Mouse (Mus musculus): Measurements from ENCODE around the gene Scgb1c1. TPM values are rescaled to one million over a fixed set of nuclear protein-coding genes. Genes with fewer than 3 reads are reported as not detected.
A peak's percentile ranks its signal among the peaks of the same experiment; 100 is the strongest.

Scgb1c1 gene
- polyA plus RNA-seq, 1 experiment from 2014 or later: not detected

DNA sequence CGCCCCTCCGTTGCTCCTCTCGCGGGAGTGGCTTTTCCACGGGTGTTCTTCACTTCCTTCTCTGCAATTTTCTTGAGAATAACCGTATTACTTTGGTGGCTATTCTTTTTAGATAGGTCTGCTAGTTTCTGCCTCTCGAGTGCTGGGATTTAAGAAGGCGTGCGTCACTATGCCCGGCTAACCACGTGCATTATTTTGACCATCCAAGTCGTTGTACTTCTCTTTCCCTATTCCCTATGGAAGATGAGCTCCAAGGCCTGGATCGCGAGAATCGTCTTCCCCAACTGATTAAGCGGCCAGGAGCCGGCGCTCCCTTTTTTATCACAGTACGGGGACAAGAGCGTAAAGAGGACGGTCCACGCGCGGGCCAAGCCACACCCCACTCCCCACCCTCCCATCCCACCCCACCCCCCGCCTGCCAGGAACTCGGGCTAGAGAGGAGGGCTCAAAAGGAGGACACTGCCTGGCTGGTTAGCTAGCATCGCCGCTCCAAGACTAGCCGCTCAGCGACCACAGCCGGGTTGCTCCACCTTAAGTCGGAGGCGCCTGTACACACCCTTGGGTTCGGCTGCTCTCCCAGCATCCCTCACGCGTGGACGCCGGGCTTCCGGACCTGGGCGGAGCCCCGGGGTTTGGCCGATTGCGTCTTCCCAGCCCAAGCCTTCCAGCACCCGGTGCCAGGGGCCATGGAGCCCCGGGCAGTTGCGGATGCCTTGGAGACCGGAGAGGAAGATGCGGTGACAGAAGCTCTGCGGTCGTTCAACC lies 11.6 kb downstream of the Scgb1c1 start, which contains the start of gene Ric8a:
Gene Ric8a, plus strand, starts transcription at position 173 of the 765 bp plus-strand sequence.
- H3K36me3 ChIP-seq (ENCODE audit: insufficient read depth, low read length): peaks cover 36% of the 10 kb centered on the region
- DNase-seq (ENCODE audit: low spot score) (peak; percentile 89), ATAC-seq (replicated peaks; ENCODE audit: low FRiP score, low read depth) (peak; percentile 74)
- peak within 1 kb of the TSS; percentile 97 for H3K4me2 ChIP-seq (ENCODE audit: low read length)
- H3K27ac ChIP-seq: peak within 1 kb of the TSS; percentile 94
- TF ChIP-seq CTCF (IDR thresholded peaks at IDR 0.05; ENCODE audit: low read depth): no peak
- H3K4me1 ChIP-seq (replicated peaks; ENCODE audit: insufficient read depth, low read length): peaks cover 18% of the 10 kb centered on the region; the same call in 1 of the 2 replicates
- peak within 1 kb of the TSS; percentile 90 for H3K9ac ChIP-seq (ENCODE audit: low read depth, low read length)
- H3K27me3 ChIP-seq (ENCODE audit: insufficient read depth, low read length): no peaks in the 10 kb centered on the region
- under 1% methylated on average over 50 of the region's 50 CpGs for WGBS
- no peaks in the 10 kb centered on the region for H3K9me3 ChIP-seq (replicated peaks; ENCODE audit: low read length)
- peak within 1 kb of the TSS; percentile 81 for H3K4me3 ChIP-seq (replicated peaks; ENCODE audit: low read depth, low read length)

- 30% methylated on average over 40 of the region's 40 CpGs for WGBS
- peaks cover 34% of the 10 kb centered on the region for H3K36me3 ChIP-seq (ENCODE audit: insufficient read depth, low read length)
Measured at GRCm38 (mm10) chr7:140857550-140858505, 12.5 kb downstream of the Scgb1c1 start, which contains the start of gene Bet1l. TSS of gene Bet1l (minus strand) at chr7:140857577.

GRCm38 (mm10) chr7:140858746-140859145 lies 13.4 kb downstream of the Scgb1c1 start:
- no peak for ATAC-seq (replicated peaks; ENCODE audit: low FRiP score, low read depth)
- Histone ChIP-seq H3K27me3 (ENCODE audit: insufficient read depth, low read length) (no peaks in the 10 kb centered on the region), H3K27ac (no peak overlapping the region), H3K4me2 (ENCODE audit: low read length) (peak overlapping the region; percentile 97), H3K4me1 (replicated peaks; ENCODE audit: insufficient read depth, low read length) (peaks cover 18% of the 10 kb centered on the region; the same call in 1 of the 2 replicates), H3K9ac (ENCODE audit: low read depth, low read length) (peak overlapping the region; percentile 90), H3K9me3 (replicated peaks; ENCODE audit: low read length) (no peaks in the 10 kb centered on the region), H3K36me3 (ENCODE audit: insufficient read depth, low read length) (peaks cover 34% of the 10 kb centered on the region), H3K4me3 (replicated peaks; ENCODE audit: low read depth, low read length) (no peak overlapping the region)
- DNase-seq (ENCODE audit: low spot score): no peak
- TF ChIP-seq CTCF (IDR thresholded peaks at IDR 0.05; ENCODE audit: low read depth): no peak
- 95% methylated on average over 8 of the region's 8 CpGs for WGBS

More at GRCm38 (mm10) chr7:140857550-140858505, 12.5 kb downstream of the Scgb1c1 start, which contains the start of gene Bet1l:
- H3K27me3 ChIP-seq (ENCODE audit: insufficient read depth, low read length): no peaks in the 10 kb centered on the region
- peaks cover 18% of the 10 kb centered on the region; the same call in 1 of the 2 replicates for H3K4me1 ChIP-seq (replicated peaks; ENCODE audit: insufficient read depth, low read length)
- peak; percentile 26 for DNase-seq (ENCODE audit: low spot score)
- peak; percentile 19 for ATAC-seq (replicated peaks; ENCODE audit: low FRiP score, low read depth)
- H3K4me3 ChIP-seq (replicated peaks; ENCODE audit: low read depth, low read length): peak within 1 kb of the TSS; percentile 81
- H3K4me2 ChIP-seq (ENCODE audit: low read length): peak within 1 kb of the TSS; percentile 97
- H3K9me3 ChIP-seq (replicated peaks; ENCODE audit: low read length): no peaks in the 10 kb centered on the region
- TF ChIP-seq CTCF (IDR thresholded peaks at IDR 0.05; ENCODE audit: low read depth): no peak
- peak within 1 kb of the TSS; percentile 94 for H3K27ac ChIP-seq
- H3K9ac ChIP-seq (ENCODE audit: low read depth, low read length): peak within 1 kb of the TSS; percentile 90

GRCm38 (mm10) chr7:140859997-140860396 lies 14.7 kb downstream of the Scgb1c1 start:
- Histone ChIP-seq H3K9ac (ENCODE audit: low read depth, low read length) (no peak overlapping the region), H3K4me1 (replicated peaks; ENCODE audit: insufficient read depth, low read length) (peaks cover 17% of the 10 kb centered on the region; the same call in 1 of the 2 replicates), H3K4me2 (ENCODE audit: low read length) (no peak overlapping the region), H3K9me3 (replicated peaks; ENCODE audit: low read length) (no peaks in the 10 kb centered on the region), H3K4me3 (replicated peaks; ENCODE audit: low read depth, low read length) (no peak overlapping the region), H3K27ac (no peak overlapping the region), H3K36me3 (ENCODE audit: insufficient read depth, low read length) (peaks cover 42% of the 10 kb centered on the region), H3K27me3 (ENCODE audit: insufficient read depth, low read length) (no peaks in the 10 kb centered on the region)
- no peak for DNase-seq (ENCODE audit: low spot score)
- no peak for TF ChIP-seq CTCF (IDR thresholded peaks at IDR 0.05; ENCODE audit: low read depth)
- 76% methylated on average over 6 of the region's 6 CpGs for WGBS
- no peak for ATAC-seq (replicated peaks; ENCODE audit: low FRiP score, low read depth)

- ATAC-seq (replicated peaks; ENCODE audit: low FRiP score, low read depth) (no peak), DNase-seq (ENCODE audit: low spot score) (no peak)
- no peak overlapping the region for H3K9ac ChIP-seq (ENCODE audit: low read depth, low read length)
- peaks cover 10% of the 10 kb centered on the region; the same call in 1 of the 2 replicates for H3K4me1 ChIP-seq (replicated peaks; ENCODE audit: insufficient read depth, low read length)
- no peak overlapping the region for H3K4me3 ChIP-seq (replicated peaks; ENCODE audit: low read depth, low read length)
- H3K9me3 ChIP-seq (replicated peaks; ENCODE audit: low read length): no peaks in the 10 kb centered on the region
- no peak overlapping the region for H3K4me2 ChIP-seq (ENCODE audit: low read length)
- no peaks in the 10 kb centered on the region for H3K27me3 ChIP-seq (ENCODE audit: insufficient read depth, low read length)
- 89% methylated on average over 5 of the region's 5 CpGs for WGBS
- peaks cover 42% of the 10 kb centered on the region for H3K36me3 ChIP-seq (ENCODE audit: insufficient read depth, low read length)
- H3K27ac ChIP-seq: no peak overlapping the region
- TF ChIP-seq CTCF (IDR thresholded peaks at IDR 0.05; ENCODE audit: low read depth): no peak
Measured at GRCm38 (mm10) chr7:140860728-140861127, 15.4 kb downstream of the Scgb1c1 start.

GRCm38 (mm10) chr7:140864761-140865160 lies 19.4 kb downstream of the Scgb1c1 start:
- no peak for ATAC-seq (replicated peaks; ENCODE audit: low FRiP score, low read depth)
- peaks cover 48% of the 10 kb centered on the region for H3K36me3 ChIP-seq (ENCODE audit: insufficient read depth, low read length)
- no peak overlapping the region for H3K27ac ChIP-seq
- H3K27me3 ChIP-seq (ENCODE audit: insufficient read depth, low read length): no peaks in the 10 kb centered on the region
- TF ChIP-seq CTCF (IDR thresholded peaks at IDR 0.05; ENCODE audit: low read depth): no peak
- H3K9me3 ChIP-seq (replicated peaks; ENCODE audit: low read length): no peaks in the 10 kb centered on the region
- no peak for DNase-seq (ENCODE audit: low spot score)
- 89% methylated on average over 12 of the region's 12 CpGs for WGBS
- no peak overlapping the region for H3K9ac ChIP-seq (ENCODE audit: low read depth, low read length)
- no peak overlapping the region for H3K4me3 ChIP-seq (replicated peaks; ENCODE audit: low read depth, low read length)
- H3K4me1 ChIP-seq (replicated peaks; ENCODE audit: insufficient read depth, low read length): no peaks in the 10 kb centered on the region
- no peak overlapping the region for H3K4me2 ChIP-seq (ENCODE audit: low read length)
